In the genomic region with DNA sequence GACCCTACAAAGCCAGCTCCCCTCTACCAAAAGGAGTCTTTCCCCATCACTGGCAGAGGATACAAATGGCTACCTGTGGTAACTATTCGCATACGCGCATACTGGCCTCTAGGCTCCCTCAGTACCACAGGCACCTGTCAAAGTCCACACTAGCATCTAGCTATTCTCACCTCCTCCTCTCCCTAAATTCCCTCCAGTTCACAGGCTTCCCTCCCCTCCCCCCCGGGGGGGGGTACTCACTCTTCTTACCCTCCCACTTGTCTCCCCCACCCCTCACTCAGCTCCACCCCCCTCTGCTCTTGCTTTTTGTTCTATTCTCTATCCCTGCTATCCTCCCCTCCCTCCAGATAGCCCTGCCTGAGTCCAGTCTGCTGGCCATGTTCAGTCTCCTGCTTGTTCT, we compare ENCODE assay signal across 16 mouse cellular contexts.
"Had no signal": no experiment of that assay in that cellular context is flagged by ENCODE, and none has a peak within 500 bp of the region (broad histone marks: within the 10 kb centered on the region; RNA-seq: fewer than 3 reads in every experiment).

No protein-coding gene starts in this region.

- H3K4me1 ChIP-seq: limb, embryonic 15.5 days; midbrain, embryonic 13.5 days had no signal

- H3K4me2 ChIP-seq: kidney, embryonic 15.5 days; limb, embryonic 12.5 days; limb, embryonic 15.5 days; lung, embryonic 14.5 days; midbrain, embryonic 13.5 days had no signal

- H3K27me3 ChIP-seq: kidney, embryonic 15.5 days; limb, embryonic 12.5 days; limb, embryonic 15.5 days; midbrain, embryonic 13.5 days had no signal

- H3K9me3 ChIP-seq: kidney, embryonic 15.5 days; limb, embryonic 12.5 days; limb, embryonic 15.5 days; midbrain, embryonic 13.5 days had no signal

- DNase-seq: kidney, adult 18-20 months; kidney, postnatal 10 days; kidney, postnatal 36 days; layer of hippocampus, postnatal 36 days; left cerebral cortex, postnatal 4 days; lung, embryonic 14.5 days; thymus, adult 2 months; thymus, postnatal 25 days had no signal

- ATAC-seq: lung, postnatal 0 days; midbrain, embryonic 13.5 days had no signal

- H3K36me3 ChIP-seq: kidney, embryonic 15.5 days; limb, embryonic 12.5 days; limb, embryonic 15.5 days; midbrain, embryonic 13.5 days had no signal

- H3K9ac ChIP-seq: kidney, embryonic 15.5 days; limb, embryonic 12.5 days; limb, embryonic 15.5 days; liver, embryonic 14.5 days; lung, embryonic 14.5 days; midbrain, embryonic 13.5 days had no signal

- H3K27ac ChIP-seq: kidney, embryonic 15.5 days; limb, embryonic 12.5 days; limb, embryonic 15.5 days; liver, embryonic 14.5 days; macrophage; midbrain, embryonic 13.5 days; stomach, postnatal 0 days had no signal

- H3K4me3 ChIP-seq: kidney, embryonic 15.5 days; limb, embryonic 12.5 days; limb, embryonic 15.5 days; midbrain, embryonic 13.5 days had no signal
